Mouse (Mus musculus) cerebellum, adult 2 months (tissue): ENCODE results near the gene Gm49336.

Experiments
- CTCF ChIP-seq: fragments of 200-500 bp; IDR thresholded peaks from 2 replicates; pipeline ENCODE4 v1.5.1; 2011; ENCODE audit warnings: low read depth, mild to moderate bottlenecking, control low read depth, low read length, moderate library complexity, borderline replicate concordance; ENCODE audit not compliant: insufficient read depth
- POLR2A ChIP-seq: fragments of 200-500 bp; IDR thresholded peaks from 2 replicates; pipeline ENCODE4 v1.6.1; 2011; ENCODE audit warnings: low read length, control low read depth, borderline replicate concordance; ENCODE audit not compliant: insufficient read depth

GRCm38 (mm10) chr14:60257851-60258250, 6.5 kb upstream of the Gm49336 start:
- TF ChIP-seq CTCF = no peak
- no peak for TF ChIP-seq POLR2A
